Mouse (Mus musculus): ENCODE measurements at regions not wholly inside any gene's neighbourhood (a gene's known extent, or its start where the extent isn't known, plus 50 kb on each side); places are given as distances from the start of the nearest gene placed in this dataset.

DNA sequence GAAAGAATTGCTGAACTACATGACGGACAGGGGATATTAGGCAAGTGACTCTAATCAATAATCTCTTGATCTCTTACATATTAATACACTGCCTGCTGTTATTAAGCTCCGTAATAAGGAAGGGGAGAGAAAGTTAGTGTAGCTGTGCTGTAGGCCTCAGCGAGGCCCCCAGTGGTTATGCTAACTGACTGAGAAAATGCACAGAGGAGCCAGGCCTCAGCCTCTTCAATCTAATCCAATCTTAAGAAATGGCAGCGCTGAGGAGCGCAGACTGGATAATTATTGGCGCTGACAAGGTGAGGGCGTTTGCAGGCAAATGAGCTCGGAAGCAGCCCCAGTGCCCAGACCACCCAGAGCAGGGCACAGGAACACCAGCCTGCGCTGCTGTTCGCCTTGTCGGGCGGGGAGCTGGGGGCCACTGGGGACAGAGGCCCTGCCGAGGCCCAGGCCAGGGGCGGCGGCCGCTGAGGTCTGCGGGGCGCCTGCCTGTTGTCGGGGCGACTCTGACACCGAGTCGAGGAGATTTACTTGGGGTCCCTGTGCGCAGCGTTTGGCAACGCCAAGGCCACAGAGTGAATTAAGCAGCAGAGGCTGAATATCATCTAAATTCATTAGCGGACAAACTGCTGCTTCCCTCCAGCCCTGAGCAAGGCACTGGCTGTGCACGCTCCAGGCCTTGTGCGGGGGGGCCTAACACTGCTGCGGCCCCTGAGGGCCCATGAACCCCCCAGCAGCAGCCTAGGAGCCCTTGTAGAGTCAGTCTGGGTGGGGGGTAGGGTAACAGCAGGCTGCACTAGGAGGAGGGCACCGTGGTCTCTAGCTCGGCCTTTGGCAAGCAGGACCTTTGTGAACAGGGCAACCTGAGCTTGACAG lies 493.4 kb upstream of the Mki67 start:
- TF ChIP-seq CTCF (IDR thresholded peaks at IDR 0.05; ENCODE audit: borderline replicate concordance, insufficient read depth, low read length): no peak
- TF ChIP-seq POLR2A (IDR thresholded peaks at IDR 0.05; ENCODE audit: low read depth, low read length): no peak

Data from embryonic fibroblast, embryonic 13.5 days (primary cell).